Mouse (Mus musculus) cerebellum, adult 9-11 months (tissue): ENCODE results near the gene Slc12a6.
"Not testable (repeated sequence)": the region's sequence is repeated elsewhere in the genome, so short reads cannot be mapped to it uniquely, and the experiment has no call there.

Source experiments
- DNase-seq: peaks from one replicate; pipeline ENCODE4 v3.0.0; 2022

The Slc12a6 gene

DNA sequence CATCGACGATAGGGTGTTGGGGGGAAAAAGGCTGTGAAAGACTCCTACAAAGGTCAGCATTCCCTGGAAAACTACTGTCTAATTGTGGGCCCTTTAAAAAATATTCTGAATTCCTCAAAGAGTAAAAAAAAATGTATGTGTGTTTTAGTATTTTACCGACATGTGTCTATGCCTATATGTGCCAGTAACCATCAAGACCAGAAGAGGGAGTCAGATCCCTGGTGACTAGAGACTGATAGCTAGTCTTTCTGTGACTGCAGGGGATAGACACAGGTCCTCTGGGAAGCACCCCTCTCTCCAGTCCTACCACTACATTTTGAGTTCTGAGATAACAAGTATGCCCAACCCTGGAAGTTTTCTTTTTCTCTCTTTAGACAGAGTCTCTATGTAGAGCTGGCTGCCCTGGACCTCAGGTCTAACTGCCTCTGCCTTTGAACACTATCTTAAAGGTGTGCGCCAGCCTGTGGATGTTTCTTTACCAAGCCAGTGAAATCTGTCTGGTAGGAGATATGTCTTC lies 2.8 kb upstream of the Slc12a6 start:
- DNase-seq, result no peak

DNA sequence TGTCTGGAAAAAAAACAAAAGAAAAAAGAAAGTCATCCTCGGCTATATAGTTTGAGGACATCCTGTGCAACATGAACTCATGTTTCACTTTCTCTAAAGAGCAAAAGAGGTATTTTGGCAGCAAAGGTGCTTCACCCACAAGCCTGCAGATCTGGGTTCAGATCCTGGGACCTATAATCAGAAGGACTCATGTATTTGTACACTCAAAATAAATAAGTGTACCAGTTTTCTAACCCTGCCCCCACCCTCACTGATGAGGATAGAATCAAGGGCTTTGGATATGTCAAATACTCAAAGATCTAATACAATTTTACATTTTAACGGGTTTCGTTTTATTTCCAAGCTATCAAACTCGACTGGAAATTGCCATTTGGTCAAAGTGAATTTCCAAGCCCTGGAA lies 1.3 kb upstream of the Slc12a6 start:
- DNase-seq, result no peak

DNA sequence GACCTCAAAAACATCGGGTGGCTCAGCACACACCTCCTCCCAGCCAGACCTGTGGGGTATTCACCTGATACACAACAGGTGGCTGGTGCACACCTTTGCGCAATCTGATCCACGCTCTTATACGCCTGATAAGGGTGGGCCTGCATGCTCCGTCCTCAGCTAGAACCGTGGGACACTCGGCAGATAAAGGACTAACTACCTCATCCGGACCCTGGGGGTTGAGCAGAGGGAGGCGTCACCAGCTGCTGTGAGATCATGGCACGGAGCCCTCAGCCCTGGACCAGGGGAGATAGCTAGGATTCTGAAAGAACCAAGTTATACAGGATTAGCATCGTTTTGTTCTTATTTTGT lies 592 bp downstream of the Slc12a6 start, which contains the start of gene Gm21985:
Gene Gm21985, plus strand, starts transcription at position 73 of the 351 bp plus-strand sequence.
- DNase-seq, result peak; percentile 75

DNA sequence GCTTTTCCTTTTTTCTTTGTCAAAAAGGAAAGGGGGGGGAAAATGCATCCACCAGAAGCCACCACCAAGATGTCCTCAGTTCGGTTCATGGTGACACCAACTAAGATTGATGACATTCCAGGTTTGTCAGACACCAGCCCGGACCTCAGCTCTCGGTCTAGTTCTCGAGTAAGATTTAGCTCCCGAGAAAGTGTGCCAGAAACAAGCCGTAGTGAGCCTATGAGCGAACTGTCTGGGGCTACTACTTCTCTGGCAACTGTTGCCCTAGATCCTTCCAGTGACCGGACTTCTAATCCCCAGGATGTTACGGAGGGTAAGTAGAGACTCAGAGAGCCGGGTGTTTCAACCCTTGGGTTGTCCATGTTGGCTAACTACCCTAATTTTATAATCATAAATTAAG lies 1.2 kb downstream of the Slc12a6 start:
- DNase-seq, result peak; percentile 50

DNA sequence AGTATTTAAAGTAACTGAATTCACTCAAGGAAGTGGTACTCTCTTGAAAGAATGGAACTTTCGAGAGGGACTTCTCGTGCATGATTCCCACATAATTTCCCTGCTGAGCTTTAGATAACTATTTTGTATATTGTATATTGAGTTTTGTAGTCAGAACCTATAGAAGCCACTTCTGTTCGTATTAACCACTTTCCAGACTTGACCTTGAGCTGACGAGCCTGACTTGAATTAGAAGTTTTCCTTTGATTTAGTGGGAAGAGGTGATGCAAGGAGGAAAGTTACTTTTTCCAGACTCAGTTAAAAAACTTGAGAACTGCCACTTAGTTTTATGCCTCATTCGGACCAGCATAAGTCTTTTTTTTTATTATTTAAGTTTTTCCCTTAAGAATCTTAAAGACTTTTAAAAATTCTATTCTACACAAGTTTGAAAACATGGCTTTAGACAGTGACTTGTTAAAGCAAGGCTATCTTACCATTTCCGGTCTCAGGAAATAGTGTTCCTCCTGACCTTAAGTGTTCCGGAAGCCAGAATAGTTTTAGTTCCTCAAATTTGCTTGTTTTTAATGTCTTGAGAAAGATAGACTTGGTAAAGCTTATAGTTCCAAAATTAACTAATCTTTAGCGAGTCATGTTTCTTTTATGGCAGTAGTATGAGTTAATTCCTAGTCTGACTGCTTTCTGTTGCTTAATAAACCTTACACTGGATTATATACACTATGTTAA lies 2.1 kb downstream of the Slc12a6 start:
- DNase-seq, result no peak

DNA sequence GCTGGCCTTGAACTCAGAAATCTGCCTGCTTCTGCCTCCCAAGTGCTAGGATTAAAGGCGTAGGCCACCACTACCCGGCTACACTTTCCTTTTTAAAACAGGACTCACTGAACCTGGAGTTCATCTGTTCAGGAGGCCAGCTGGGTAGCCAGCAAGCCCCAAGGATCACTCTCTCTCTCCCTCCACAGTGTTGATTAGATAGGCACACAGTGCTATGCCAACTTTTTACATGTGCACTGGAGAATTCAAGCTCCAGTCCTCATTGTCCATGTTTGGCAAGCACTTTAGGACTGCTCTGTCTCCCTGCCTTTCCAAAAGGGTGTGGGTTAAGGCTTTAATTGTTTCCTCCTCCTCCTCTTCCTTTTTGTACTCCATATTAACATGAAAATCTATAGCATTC lies 4.4 kb downstream of the Slc12a6 start:
- no peak for DNase-seq

DNA sequence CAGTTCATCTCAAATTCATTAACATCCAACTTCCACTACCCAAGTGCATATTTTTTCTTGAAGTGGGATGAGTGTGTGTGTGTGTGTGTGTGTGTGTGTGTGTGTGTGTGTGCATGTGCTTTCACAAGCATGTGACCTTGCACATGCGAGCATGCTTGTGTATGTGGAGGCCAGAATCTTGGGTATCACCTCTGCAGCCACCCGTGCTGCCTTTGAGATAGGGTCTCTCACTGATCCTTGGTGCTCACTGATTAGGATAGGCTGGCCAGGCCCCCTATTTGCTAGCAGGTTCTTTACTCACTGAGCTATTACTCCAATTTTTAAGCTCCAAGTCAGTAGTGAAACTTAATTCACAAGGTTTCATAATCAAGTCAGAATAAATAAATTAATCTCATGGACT lies 7.3 kb downstream of the Slc12a6 start:
- no peak for DNase-seq

DNA sequence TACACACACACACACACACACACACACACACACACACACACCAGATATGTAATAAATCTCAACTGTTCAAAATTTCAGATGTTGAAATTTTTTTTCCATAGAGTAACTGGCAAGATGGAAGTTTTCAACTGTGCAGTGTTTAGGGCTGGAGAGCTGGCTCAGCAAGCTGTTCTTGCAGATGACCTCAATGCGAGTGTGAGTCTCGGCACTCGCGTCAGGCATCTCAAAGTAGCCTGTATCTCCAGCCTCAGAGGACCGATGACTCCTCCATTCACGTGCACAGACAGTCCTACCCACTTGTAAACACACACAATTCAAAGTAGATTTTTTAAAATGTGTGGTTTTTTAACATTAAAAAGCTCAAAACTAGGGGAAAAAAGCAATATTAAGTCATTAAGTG lies 7.8 kb downstream of the Slc12a6 start:
- no peak for DNase-seq

DNA sequence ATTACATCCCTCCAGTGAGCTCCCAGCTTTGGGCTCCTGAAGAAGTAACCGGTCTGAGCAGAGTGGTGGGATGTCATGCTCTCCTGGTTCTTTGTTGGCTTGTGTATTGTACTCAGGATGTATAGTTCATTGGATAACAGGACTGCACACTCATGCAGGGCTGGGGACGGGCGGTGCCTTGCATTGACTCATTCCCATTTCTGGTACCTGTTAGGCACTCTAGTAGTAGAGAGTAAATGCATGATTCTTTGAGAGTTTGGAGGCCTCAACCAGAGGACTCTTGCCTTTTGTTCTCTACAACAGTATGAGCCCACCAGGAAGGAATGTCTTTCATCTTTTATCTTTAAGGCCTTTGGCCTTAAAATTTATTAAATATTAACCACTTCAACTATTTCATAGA lies 11.2 kb downstream of the Slc12a6 start:
- no peak for DNase-seq

DNA sequence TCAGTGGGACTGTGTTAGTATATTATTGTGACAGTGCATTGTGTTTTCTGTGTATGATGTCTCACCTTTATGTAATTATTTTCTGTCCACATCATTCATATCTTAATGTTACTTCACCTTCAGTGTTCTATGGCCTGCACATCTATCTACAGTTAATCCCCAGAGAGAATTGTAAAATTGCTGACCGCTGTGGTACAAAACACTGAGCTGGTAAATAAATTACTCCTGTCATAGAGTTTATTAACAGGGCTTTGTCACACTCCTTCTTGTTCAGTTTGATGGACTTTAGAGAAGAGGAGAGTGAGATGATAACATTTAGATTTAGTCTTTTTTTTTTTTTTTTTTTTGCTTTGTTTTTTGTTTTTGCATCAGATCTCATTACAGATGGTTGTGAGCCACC lies 17.2 kb downstream of the Slc12a6 start:
- DNase-seq, result no peak

DNA sequence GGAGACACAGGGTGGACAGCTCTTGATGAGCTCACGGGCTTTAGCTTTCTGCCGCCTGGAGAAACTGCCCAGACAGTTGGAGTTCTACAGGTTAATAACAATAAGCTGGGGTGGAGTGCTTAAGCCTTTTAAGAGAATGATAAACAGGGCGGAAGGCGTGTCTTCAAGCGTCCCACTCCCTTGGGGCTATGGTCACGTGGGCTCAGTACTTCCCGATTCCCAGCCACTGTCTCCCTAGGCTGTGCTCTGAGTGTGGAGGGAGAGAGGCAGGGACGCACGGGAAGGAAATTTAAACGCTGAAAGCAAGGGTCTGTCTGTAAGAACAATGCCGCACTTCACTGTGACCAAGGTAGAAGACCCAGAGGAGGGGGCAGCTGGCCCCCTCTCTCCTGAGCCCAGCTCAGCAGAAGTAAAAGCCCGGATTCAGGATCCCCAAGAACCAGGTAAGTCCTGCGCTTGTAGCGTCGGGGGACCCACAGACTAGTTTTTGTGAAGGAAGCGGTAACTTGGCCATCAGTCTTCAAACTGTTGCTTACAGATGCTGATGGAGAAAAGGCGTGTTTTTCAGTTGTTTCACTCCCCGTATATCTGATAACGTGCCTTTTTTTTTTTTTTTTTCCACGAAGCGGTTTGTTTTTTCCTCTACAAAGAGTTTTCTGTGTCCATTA lies 18.9 kb downstream of the Slc12a6 start:
- DNase-seq, result no peak

DNA sequence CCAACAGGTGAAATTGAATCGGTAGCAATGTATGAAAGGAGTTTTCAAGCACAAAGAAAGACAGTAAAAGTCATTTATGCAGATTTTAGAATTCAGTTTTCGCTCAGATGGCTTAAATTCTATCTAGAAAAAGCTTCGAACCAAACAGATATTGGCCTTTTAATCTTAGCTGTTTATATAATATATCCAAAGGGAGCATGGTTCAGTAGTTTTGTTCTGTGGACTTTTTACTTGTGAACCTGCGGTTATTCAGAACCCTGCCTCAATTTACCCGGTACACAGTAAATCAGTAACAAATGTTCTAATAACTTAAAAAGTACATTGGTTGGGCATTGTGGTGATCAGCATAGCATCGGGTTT lies 19.4 kb downstream of the Slc12a6 start:
- no peak for DNase-seq

DNA sequence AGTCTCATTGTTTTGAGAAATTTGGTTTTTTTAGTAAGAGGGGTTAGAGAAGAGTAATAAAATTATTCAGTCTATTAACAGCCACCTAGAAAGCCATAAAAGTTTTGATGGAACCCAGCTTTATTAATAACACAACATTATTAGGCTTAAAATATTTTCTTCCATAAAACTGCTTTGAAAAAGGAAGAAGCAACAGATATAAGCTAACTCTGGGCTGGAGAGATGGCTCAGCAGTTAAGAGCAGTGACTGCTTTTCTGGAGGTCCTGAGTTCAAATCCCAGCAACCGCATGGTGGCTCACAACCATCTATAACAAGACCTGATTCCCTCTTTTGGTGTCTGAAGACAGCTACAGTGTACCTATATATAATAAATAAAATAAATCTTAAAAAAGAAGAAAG lies 20.4 kb downstream of the Slc12a6 start:
- not testable (repeated sequence) for DNase-seq

DNA sequence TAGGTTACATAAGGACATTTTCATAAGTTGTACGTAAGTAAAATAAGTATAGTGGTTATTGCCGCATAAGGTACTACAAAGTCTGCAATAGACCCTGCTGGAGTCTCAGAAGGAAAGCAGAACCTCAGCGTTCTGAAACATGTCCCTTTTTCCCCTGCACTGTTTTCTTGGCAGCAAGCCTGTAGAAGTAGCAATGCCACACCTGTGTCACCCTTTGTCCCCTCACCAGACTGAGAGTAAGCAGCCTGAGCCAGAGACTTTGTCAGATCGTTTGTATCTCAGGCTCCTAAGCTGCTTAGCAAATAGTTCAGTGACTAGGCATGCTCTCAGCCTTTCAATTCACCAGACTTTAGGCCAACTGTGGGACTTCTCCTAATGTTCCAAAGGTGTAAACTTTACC lies 21.4 kb downstream of the Slc12a6 start:
- DNase-seq, result no peak

DNA sequence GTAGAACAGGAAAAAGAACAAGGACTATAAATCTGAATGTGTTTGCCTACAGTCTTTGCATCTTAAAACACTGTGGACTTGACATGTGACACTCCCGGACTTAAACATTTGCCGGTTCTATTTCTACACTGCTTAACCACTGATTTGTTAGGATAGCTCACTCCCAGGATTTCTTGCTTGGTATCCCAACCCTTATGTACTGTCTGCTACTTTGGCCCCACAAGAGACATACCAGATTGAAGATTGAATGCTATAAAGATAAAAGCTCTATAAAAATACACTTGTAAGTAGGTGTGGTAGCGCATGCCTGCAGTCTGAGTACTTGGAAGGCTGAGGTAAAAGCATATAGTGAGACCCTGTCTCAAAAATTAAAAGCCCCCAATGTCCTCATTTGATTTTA lies 23.9 kb downstream of the Slc12a6 start:
- no peak for DNase-seq

DNA sequence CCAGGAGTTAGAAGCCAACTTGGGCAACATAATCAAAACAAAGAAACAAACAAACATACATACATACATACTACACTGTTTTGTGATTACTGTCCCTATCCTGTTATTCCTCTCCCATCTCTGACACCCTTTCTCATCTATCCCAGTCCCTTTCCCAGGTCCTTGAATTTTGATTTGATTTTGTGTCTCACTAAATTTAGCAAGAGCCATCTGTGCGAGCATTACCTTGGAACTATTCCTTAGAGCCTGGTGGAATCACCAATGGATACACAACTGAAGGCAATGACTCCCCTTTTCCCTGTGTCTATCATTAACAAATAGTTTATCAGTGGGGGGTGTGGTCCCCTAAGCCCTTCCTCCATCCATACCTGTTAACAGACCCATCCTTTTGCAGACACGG lies 27.2 kb downstream of the Slc12a6 start:
- DNase-seq, result peak; percentile 28

DNA sequence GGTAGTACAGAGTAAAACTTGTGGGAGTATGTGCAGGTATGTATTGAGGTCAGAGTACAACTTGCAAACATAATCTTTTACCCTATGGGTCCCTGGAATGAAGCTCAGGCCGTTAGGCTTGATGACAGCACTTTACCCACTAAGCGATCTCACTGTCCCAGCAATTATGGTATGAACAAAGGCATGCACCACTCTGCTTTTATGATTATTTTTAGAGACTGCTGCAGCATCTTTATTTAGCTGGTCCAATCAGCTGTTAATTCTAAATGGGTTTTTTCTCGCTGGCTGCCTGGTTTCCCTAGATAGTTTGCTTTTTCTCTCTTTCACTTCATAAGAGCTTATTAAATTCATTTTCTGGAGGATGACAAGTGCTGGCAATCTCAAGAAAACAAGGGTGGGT lies 30.6 kb downstream of the Slc12a6 start:
- DNase-seq, result no peak

DNA sequence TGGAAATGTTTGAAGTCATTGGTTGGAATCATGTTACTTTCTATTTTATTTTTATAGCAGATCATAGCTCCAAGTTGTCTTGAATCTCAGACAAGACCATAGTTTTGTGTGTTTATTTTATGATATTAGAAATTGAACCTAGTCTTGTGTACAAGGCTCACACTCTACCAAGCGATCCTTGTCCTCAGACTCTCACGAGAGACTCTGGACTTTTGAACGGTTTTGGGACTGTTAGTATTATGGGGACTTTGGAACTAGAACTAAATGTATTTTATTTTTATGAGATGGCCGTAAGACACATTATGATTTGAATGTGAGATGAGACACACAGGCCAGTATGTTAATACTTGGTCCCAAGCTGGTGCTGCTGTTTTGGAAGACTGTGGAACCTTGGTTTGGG lies 32.6 kb downstream of the Slc12a6 start:
- no peak for DNase-seq

DNA sequence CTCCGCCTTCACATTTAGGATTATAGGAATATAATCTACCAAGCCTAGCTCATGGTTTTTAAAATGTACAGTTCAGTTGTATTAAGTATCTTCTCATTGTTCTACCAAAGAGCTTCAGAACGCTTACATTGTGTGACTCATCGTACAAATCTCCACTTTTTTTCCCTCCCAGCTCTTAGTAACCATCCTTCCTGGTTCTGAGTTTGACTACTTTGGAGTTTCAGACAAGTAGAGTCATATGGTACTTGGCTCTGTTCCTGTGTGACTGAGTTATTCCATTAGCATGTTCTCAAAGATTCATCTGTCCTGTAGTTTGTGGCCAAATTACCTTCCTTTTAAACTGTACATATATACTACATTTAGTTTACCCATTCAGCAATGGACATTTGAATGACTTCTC lies 43.0 kb downstream of the Slc12a6 start:
- DNase-seq, result no peak

DNA sequence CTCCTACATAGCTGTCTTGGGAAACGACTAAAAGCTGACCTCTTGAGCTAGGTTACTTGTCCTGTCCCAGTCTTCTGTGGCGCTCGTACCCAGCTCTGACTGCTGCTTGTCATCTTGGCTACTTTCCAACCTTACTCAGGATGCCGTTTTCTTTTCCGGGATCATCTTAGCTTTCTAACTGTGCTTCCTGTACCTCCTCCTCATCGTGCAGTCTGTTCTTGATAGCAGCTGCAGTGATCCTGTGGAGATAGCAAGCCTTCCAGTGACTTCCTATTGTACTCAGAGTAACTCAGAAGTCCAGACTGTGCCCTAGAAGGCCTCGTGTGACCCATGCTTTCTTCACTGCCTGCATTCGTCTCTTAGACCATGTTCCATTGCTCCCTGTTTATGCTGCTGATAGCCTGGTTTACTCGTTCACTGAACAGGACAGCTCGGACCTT lies 43.6 kb downstream of the Slc12a6 start:
- DNase-seq, result peak; percentile 32

DNA sequence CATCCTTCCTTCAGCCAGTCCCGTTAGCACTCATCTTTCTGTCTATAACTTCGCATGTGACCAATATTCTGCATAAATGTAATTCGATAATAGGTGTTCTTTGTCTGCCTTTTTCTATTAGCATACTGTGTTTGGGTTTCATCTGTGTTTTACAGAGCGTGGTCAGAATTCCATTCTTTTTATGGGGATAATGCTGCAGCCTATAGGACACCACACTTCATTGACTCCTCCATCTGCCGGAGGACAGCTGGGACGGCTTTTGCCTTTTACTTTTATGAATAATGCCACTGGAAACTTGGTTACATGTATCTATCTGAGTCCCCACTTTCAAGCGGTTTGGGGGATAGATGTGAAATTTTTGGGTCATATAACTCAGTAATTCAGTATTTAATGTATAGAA lies 50.0 kb downstream of the Slc12a6 start:
- DNase-seq, result no peak

DNA sequence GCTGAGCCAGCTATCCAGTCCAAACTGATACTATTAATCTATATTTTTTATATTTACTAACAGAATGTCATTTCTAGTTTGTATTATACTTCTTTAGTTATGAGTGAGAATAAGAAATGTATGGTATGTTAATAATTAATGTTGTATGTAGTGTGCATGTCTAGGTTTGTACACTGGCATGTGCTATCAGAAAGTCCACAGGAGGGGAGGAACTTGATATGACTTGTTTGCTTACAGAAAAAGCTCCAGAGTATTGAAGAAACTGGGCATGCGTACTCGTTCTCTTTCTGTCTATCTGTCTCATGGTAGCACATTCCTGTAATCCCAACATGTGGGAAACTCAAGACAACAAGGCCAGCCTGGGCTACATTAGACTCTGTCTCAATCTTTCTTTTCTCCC lies 52.6 kb downstream of the Slc12a6 start:
- DNase-seq, result no peak

DNA sequence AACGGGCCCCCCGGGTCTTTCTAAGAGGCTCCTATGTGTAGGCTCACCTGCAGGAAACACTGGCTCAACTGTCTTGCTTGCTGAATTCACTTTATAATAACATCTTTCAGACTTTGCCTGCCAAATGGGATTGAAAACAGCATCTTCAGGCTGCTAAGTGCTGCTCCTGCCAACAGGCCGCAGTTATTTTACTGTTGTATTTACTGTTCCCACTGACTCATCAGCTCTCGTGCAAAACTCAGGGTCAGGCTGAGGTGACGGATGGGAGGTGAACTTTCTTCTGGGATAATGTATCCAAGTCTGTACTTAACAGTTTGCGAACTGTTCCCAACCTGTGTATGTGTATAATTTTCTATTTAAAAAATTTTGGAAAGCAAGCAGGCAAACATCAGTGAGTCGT lies 53.3 kb downstream of the Slc12a6 start:
- no peak for DNase-seq

DNA sequence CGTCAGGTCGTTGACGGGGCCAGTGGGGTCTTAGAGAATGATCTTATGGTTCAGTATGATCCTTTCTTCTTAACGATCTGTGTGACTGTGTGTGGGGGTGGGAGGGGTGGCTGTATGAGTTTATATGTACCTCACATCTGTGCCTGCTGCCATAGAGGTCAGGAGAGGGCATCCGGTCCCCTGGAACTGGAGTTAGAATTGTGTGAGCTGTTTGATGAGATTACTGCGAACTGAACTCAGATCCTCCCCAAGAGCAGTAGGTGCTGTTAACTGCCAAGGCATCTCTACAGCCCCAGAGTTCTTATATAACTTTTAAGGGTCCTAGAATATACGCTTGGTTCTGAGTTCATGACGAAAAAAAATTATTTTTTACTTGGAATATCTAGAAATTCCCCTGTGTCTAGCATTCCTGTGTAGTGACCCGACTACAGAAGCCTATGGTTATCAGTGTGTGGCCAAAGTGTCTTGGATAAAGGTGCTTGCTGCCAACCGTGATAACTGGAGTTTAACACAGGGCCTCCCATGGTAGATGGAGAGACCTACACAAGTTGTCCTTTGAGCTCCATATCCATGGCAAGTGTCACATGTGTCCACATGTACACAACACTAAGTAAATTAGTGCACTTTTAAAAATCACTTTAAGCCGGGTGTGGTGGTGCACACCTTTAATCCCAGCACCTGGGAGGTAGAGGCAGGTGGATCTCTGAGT lies 62.6 kb downstream of the Slc12a6 start:
- DNase-seq, result no peak
